Mouse (Mus musculus) intestine, postnatal 0 days (tissue): ENCODE data around the gene Osmr. TPM values are rescaled to one million over a fixed set of nuclear protein-coding genes. Genes with fewer than 3 reads are reported as not detected.

Source experiments
- ATAC-seq: fragments of 200-750 bp; cut with Nextera tagmentation; 2 replicates; pipeline ENCODE4 v1.8.0; 2017; ENCODE audit warnings: mild to moderate bottlenecking, moderate TSS enrichment, moderate library complexity
- H3K27ac ChIP-seq: fragments of 300-500 bp; sonication (generic); 2 replicates; pipeline ENCODE4 v1.5.1; 2014; ENCODE audit warnings: mild to moderate bottlenecking, low read depth, low read length, moderate library complexity
- H3K27me3 ChIP-seq: fragments of 300-500 bp; sonication (generic); replicated peaks from 2 replicates; pipeline ENCODE4 v1.6.1; 2014; ENCODE audit warnings: low read length, mixed read lengths; ENCODE audit not compliant: control insufficient read depth, insufficient read depth
- H3K36me3 ChIP-seq: fragments of 300-500 bp; sonication (generic); 2 replicates; pipeline ENCODE4 v1.6.1; 2014; ENCODE audit warnings: mild to moderate bottlenecking, moderate library complexity; ENCODE audit not compliant: control insufficient read depth, insufficient read depth
- H3K4me1 ChIP-seq: fragments of 300-500 bp; sonication (generic); replicated peaks from 2 replicates; pipeline ENCODE4 v1.6.1; 2014; ENCODE audit warnings: antibody characterized with exemption, low read length, mixed read lengths; ENCODE audit not compliant: control insufficient read depth, insufficient read depth
- H3K4me2 ChIP-seq: fragments of 300-500 bp; sonication (generic); replicated peaks from 2 replicates; pipeline ENCODE4 v1.6.1; 2014; ENCODE audit warnings: low read depth, mild to moderate bottlenecking, moderate library complexity
- H3K4me3 ChIP-seq: fragments of 300-500 bp; sonication (generic); 2 replicates; pipeline ENCODE4 v1.5.1; 2014; ENCODE audit warnings: low read depth, low read length
- H3K9ac ChIP-seq: fragments of 300-500 bp; sonication (generic); 2 replicates; pipeline ENCODE4 v1.6.1; 2014; ENCODE audit warnings: mild to moderate bottlenecking, low read depth, low read length
- H3K9me3 ChIP-seq: fragments of 300-500 bp; sonication (generic); 2 replicates; pipeline ENCODE4 v1.6.1; 2016; ENCODE audit warnings: mixed run types; ENCODE audit not compliant: control insufficient read depth
- CTCF ChIP-seq: sonication (generic); IDR thresholded peaks from 2 replicates; pipeline ENCODE4 v1.5.1; 2016; ENCODE audit warnings: low read depth, mild to moderate bottlenecking, control low read depth, antibody characterized with exemption, moderate library complexity
- WGBS: fragments of 180-500 bp; shearing (Covaris S2); extraction: QIAGEN DNeasy Blood & Tissue Kit; methylation state at CpG from one replicate; pipeline ENCODE4 v1.1.7; 2014; 5-methylcytosine and 5-hydroxymethylcytosine counted together
- polyA plus RNA-seq: library from polyadenylated mRNA; unstranded; fragments of >200 nt; fragmentation: Nextera tagmentation; extraction: Ambion mirVana; gene quantifications from 2 replicates; pipeline ENCODE4 v1.2.1, GENCODE M21; 2015

Osmr gene
- polyA plus RNA-seq, 1 experiment from 2014 or later = 2.8 TPM

DNA sequence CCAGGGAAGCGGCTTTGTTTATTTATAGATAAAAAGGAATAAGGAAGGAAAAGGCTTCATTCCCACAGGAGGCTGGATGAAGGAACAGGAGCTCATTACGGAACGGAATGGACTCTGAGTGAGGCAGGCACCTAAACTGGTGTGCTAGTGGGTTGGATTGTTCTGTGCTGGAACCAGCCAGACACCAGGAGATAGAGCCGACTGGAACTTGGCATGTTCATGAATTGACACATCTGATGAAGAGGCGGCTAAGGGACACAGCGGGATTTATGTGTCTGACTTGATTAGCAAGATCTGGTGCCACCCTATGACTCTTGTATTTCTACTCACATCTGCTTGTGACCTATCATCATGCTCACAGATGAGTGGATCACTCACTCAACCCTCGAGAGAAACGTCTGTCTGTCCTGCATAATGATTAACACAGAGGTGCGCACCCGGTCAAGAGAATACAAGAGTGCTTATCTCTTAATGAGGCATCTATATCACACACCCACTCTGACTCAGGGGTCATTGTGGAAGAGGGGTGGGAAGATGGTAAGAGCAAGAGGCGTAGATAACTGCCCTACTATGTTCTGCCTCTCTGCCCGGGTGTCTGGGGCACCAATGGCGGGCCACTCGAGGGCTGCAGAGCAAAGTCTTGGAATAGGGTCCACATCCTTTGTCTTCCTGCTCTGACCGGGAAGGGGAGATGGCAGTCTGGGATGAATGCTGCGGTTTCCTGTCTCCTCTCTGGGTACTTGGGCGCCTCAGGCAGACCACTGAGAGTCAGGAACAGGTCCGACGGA lies 31.7 kb upstream of the Osmr start:
- no peak for TF ChIP-seq CTCF
- H3K9me3 ChIP-seq = no peaks in the 10 kb centered on the region
- no peaks in the 10 kb centered on the region; the same call in 1 of the 2 replicates for H3K27me3 ChIP-seq
- WGBS = 62% methylated on average over 19 of the region's 19 CpGs
- H3K9ac ChIP-seq = no peak overlapping the region
- no peaks in the 10 kb centered on the region for H3K36me3 ChIP-seq
- no peak overlapping the region for H3K27ac ChIP-seq
- H3K4me2 ChIP-seq = no peak overlapping the region
- ATAC-seq = no peak
- H3K4me1 ChIP-seq = no peaks in the 10 kb centered on the region
- no peak overlapping the region for H3K4me3 ChIP-seq

DNA sequence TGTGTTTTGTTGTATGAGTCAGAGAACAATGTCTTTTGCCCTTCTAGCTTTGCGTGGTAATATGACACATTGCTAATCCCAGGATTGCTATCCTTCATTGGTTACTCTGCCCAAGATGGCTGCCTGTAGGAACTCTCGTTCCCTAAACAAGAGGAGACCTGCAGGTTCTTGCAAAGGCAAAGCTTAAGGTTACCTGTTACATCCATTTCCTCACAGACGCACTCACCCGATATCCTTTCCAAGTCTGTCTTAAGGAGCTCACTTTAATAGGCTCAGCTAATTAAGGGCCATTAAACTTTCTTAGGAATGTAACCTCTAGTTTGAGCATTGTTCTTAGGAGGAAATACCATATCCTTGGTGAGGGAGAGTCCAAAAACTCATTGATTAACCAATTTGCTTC lies 31.0 kb upstream of the Osmr start:
- ATAC-seq = no peak
- no peaks in the 10 kb centered on the region for H3K9me3 ChIP-seq
- no peak for TF ChIP-seq CTCF
- H3K4me3 ChIP-seq = no peak overlapping the region
- no peaks in the 10 kb centered on the region for H3K4me1 ChIP-seq
- no peak overlapping the region for H3K4me2 ChIP-seq
- H3K27me3 ChIP-seq = no peaks in the 10 kb centered on the region; the same call in 1 of the 2 replicates
- H3K27ac ChIP-seq = no peak overlapping the region
- 81% methylated on average over 4 of the region's 4 CpGs for WGBS
- no peaks in the 10 kb centered on the region for H3K36me3 ChIP-seq
- H3K9ac ChIP-seq = no peak overlapping the region

DNA sequence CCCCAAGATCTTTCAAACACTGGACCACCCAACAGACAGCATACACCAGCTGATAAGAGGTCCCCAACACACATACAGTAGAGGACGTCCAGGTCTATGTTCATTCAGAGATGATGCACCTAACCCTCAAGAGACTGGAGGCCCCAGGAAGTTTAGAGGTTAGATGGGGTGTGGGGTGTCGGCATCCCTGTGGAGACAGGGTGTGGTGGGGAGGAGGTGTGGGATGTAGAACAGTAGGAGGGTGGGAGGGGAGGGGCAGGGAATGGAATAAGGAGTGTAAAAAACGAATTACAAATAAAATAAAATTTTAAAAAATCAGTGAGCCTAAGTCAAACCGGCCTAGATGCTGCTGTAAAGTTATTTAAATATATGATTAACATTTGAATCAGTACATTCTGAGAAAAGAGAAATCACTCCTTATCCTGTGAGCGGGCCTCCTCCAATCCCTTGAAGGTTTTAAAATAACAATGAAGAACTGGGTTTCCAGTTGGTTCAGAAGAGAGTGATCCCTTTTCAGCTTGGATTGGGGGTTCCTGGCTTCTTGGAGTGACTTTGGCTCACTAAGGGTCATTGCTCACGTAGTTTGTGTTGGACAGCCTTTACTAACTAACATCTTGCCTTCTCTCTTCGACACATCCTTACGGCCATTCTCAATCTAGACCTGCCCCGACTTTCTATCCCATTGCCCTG lies 28.7 kb upstream of the Osmr start:
- Histone ChIP-seq H3K36me3 (no peaks in the 10 kb centered on the region), H3K27me3 (no peaks in the 10 kb centered on the region; the same call in 1 of the 2 replicates), H3K9me3 (no peaks in the 10 kb centered on the region), H3K4me3 (no peak overlapping the region), H3K27ac (no peak overlapping the region), H3K4me1 (no peaks in the 10 kb centered on the region), H3K4me2 (no peak overlapping the region), H3K9ac (no peak overlapping the region)
- ATAC-seq = no peak
- 67% methylated on average over 9 of the region's 9 CpGs for WGBS
- TF ChIP-seq CTCF = no peak

GRCm38 (mm10) chr15:6901982-6902639 lies 27.3 kb upstream of the Osmr start:
- no peaks in the 10 kb centered on the region for H3K9me3 ChIP-seq
- TF ChIP-seq CTCF = no peak
- no peaks in the 10 kb centered on the region; the same call in 1 of the 2 replicates for H3K27me3 ChIP-seq
- WGBS = 84% methylated on average over 5 of the region's 5 CpGs
- no peak overlapping the region for H3K27ac ChIP-seq
- H3K36me3 ChIP-seq = no peaks in the 10 kb centered on the region
- no peaks in the 10 kb centered on the region for H3K4me1 ChIP-seq
- no peak overlapping the region for H3K4me2 ChIP-seq
- H3K4me3 ChIP-seq = no peak overlapping the region
- ATAC-seq = no peak
- H3K9ac ChIP-seq = no peak overlapping the region

DNA sequence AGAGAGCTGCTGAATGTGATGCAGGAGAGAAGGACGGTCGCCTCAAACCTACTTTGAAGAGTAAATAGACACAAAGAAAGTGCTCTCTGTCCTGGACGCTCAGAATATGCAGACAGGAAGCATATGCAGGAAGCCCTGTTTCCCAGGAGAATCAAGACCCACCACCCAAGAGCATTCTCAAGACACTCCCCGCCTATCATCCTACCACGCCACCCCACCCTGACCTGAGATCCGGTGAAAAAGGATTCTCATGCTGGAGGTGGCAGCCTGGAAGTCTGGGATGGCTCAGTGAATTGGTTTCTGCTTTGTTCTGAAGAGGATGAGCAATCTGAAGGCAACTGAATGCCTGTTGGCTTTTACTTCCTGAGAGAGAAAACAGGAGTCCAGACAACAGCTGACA lies 26.5 kb upstream of the Osmr start:
- Histone ChIP-seq H3K4me2 (no peak overlapping the region), H3K9ac (no peak overlapping the region), H3K27ac (no peak overlapping the region), H3K36me3 (no peaks in the 10 kb centered on the region), H3K9me3 (no peaks in the 10 kb centered on the region), H3K4me3 (no peak overlapping the region), H3K4me1 (no peaks in the 10 kb centered on the region), H3K27me3 (no peaks in the 10 kb centered on the region)
- 72% methylated on average over 6 of the region's 6 CpGs for WGBS
- no peak for TF ChIP-seq CTCF
- no peak for ATAC-seq

DNA sequence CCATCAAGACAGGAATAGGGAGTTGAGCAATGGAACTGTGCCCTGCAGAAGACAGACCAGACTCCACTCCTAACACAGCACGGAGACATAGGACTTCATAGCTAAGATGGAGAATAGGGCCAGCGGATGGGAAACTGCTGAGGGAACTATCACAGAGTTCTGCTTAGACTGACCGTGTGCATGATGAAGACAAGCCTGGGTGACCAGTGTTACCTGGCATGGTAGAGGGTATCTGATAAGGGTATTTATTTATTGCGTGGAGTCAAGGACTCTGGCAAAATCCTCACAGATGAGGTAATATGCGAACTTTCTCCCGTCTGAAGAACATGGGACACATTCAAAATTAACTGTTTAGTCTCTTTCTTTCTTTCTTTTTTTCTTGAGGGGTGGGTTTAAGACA lies 9.5 kb upstream of the Osmr start:
- 74% methylated on average over 6 of the region's 6 CpGs for WGBS
- no peak overlapping the region for H3K27ac ChIP-seq
- H3K4me3 ChIP-seq = no peak overlapping the region
- no peaks in the 10 kb centered on the region for H3K27me3 ChIP-seq
- no peak for ATAC-seq
- no peak overlapping the region for H3K9ac ChIP-seq
- H3K36me3 ChIP-seq = no peaks in the 10 kb centered on the region
- H3K4me2 ChIP-seq = no peak overlapping the region
- TF ChIP-seq CTCF = no peak
- no peaks in the 10 kb centered on the region for H3K4me1 ChIP-seq
- no peaks in the 10 kb centered on the region for H3K9me3 ChIP-seq
